Mouse (Mus musculus) left cerebral cortex, postnatal 14 days (tissue): Measurements from ENCODE around the gene S1pr5. TPM values are rescaled to one million over a fixed set of nuclear protein-coding genes. Genes with fewer than 3 reads are reported as not detected.
"Not testable (repeated sequence)": the region's sequence is repeated elsewhere in the genome, so short reads cannot be mapped to it uniquely, and the experiment has no call there.

Source experiments
- DNase-seq, 2 experiments: peaks; one replicate each; pipeline ENCODE4 v3.0.0; 2021 to 2022; ENCODE audit warnings: low spot score in 2 of 2, mixed read lengths in 1 of 2
- intact Hi-C: fragments of 180-260 bp; cut with DNase I; formaldehyde crosslinking; loops from one replicate; pipeline ENCODE4 v1.15.1; 2025
- total RNA-seq, 2 experiments: library from RNA; stranded (reverse); gene quantifications; 2 replicates each; pipeline ENCODE4 v1.2.3; 2021

Gene S1pr5
- total RNA-seq, 2 experiments from 2014 or later = 3.4 to 5.2 TPM

DNA sequence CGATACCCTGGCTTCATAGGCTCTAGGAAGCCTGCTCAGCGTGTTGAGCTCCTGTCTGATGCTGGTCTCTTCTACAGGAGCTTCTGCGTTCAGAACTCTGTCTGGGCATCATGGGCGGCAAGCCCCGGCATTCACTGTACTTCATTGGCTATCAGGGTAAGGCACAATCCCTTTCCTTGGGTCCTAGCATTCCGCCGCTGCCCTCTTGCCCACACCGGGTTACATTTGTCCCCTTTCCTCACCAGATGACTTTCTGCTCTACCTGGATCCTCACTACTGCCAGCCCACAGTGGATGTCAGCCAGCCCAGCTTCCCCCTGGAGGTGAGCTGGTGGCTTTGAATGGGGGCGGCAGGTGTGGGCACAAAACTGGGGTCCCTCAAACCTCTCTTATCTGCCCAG, 24.1 kb upstream of the S1pr5 start:
- intact Hi-C loops = no loop called here
- no peak for DNase-seq

DNA sequence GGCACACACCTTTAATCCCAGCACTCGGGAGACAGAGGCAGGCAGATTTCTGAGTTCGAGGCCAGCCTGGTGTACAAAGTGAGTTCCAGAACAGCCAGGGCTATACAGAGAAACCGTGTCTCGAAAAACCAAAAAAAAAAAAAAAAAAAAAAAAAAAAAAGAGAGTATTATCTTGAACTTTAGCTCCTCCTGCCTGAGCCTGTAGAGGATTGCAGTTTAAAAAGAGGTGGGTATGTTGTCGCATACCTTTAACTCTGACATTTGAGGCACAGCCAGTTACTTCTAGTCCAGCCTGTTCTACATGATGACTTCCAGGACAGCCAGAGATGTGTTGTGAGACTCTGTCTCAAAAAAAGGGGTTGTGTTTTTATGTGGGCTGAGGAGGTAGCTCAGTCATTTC, 21.3 kb upstream of the S1pr5 start:
- intact Hi-C loops, DNase-seq: not testable (repeated sequence)

DNA sequence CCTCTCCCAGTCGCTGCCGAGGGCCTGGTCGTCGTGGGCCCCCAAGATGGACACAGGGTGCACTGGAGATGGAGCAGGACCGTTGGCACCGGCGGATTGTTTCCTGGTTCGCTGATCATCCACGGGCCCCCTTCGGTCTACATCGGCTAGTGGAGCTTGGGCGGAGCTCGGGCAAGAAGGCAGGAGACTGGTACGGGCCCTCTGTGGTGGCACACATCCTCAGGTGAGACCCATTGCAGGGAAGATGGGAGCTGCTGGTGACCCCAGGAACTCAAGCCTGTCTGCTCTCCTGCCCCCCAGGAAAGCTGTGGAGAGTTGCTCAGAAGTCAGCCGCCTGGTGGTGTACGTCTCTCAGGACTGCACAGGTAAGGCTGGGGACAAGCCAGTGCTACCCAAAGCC, 20.1 kb upstream of the S1pr5 start:
- intact Hi-C loops = no loop called here
- no peak for DNase-seq

DNA sequence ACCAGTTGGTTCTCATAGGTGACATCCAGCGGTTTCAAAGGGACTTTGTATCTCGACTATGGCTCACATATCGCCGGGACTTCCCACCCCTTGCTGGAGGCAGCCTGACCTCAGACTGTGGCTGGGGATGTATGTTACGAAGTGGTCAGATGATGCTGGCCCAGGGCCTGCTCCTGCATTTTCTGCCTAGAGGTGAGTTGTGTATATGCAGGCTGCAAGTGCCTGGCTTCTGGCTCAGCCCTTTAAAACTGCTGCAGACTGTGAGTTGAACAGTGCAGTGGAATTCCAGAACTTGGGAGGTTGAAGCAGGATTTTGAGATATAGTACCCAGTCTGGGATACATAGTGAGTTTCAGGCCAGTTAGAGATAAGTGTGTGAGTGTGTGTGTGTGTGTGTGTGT, 18.6 kb upstream of the S1pr5 start:
- no peak for DNase-seq
- intact Hi-C loops = no loop called here

DNA sequence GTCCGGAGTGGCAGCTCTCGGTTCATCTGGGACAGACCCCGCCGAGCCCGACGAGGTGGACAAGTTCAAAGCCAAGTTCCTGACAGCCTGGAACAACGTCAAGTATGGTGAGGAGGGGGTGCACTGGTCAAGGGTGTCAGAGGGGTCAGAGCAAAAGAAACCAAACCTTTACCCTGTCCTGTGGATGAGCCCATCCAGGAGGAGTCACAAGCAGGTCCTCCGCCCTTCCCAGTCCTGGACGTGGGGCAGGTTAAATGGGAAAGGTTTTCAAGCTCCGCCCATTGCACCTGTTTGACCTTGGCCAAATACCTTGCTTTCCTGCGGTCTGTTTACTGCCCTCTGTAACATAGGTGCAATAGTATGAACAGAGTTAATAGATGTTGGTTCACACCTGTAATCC, 17.4 kb upstream of the S1pr5 start:
- no peak for DNase-seq
- intact Hi-C loops = no loop called here

DNA sequence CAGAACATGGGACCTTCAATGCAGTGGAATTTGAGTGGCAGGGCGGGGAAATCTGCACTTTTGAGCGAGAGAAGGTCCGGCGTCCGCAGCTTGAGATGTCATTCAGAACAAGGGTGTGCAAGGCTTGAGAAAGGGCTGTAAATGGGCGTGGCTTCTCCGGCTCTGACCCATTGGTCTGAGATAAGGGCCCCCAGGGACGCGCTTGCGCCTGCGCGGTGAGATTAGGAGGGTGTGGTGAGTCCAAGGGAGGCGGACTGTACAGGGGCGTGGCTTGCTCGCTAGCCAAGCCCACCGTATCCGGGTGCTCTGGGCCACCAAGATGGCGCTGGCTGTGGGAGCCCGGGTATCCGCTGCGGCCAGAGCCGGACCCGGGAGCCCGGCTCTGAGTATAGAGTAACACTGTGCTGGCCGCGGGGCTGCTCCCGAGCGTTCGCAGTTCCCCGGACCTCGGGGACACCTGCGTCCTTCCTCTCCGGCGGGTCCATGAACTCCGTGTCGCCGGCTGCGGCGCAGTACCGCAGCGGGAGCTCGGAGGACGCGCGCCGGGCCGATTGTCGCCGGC, 16.8 kb upstream of the S1pr5 start, which contains the start of gene Atg4d:
TSS of gene Atg4d (plus strand) at position 294 of the 562 bp plus-strand sequence.
- intact Hi-C loops = no loop called here
- peak; percentile 95 to 96 for DNase-seq

DNA sequence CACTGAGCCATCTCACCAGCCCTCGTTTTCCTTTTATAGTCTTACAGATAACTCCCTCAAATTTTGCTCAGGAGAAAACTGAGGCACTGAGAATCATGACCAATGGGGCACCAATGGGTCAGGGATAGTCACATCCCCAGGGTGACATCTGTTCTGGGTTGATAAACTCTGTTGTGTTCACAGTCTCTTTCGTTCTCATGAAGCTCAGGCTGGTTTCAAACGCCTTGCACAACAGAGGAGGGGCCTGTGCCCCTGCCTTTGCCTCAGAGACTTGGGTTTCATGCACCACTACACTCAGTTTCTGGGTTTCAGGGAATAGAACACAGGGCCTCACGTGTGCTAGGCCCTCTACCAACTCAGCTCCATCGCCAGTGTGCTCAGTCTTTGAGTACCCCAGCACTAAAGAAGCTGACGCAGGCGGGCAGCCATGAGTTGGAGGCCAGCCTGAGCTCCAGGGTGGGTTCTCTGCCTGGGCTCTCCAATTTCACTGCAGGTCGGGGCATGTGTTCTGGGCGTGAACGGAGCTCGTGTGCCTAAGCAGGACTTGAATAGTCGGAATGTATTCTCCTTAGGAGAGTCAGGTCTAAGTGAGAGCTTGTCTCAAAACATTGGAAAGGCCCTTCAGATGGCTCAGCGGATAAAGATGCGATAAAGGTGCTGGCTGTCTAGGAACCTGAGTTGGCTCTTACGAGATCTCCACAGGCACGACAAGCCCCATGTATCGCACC, 16.2 kb upstream of the S1pr5 start:
- DNase-seq = no peak
- intact Hi-C loops = no loop called here

DNA sequence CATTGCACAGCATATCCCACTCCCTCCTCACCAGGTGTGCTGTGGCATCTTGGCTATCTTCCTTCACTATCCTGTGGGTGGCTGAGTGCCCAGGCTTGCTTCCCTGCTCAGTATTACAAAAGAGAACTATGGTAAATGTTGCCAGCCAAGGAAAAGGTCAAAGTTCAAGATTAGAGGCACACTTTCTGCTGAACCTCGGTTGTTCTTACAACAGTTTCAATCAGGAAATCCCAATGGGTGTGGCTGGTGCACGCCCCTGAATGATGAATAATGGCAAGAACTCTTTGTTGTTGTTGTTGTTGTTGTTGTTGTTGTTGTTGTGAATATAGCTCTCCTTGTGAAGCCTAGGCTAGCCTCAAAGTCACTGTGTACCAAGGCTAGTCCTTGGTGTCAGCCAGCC, 13.6 kb upstream of the S1pr5 start:
- DNase-seq = no peak
- intact Hi-C loops = no loop called here

DNA sequence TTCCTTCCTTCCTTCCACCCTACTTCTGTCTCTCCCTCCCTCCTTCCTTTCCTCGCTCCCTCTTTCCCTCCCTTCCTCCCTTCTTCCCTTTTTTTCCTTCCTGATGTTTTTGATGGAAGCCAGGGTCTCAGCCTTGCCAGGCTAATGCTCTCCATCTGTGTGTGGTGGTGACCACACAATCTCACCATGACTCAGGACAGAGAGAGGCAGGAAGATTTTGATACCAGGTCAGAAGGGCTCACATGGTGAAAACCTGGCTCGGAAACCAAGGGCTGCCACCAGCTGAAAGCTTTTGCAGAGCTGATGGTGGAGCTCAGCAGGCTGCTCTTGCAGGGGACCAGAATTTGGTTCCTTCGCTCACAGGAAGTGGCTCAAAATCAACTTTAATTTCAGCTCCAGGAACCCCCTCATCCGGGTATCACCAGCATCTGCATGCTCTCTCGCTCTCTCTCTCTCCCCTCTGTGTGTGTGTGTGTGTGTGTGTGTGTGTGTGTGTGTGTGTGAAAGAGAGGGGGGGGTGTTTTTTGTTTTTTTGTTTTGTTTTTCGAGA, 12.3 kb upstream of the S1pr5 start:
- intact Hi-C loops = no loop called here
- DNase-seq = no peak

DNA sequence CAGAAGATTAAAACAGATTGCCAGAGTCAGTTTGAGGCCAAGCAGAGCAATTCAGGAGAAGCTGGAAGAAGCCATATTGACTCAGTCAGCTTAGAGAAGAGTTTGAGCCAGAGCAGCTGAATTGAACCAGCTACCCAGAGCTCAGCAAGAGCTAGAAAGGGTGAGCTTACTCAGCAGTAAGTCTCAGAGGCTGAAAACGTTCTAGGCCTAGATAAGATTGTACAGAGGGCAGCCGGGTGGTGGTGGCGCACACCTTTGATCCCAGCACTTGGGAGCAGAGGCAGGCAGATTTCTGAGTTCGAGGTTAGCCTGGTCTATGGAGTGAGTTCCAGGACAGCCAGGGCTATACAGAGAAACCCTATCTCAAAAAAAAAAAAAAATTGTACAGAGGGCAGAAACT, 8.1 kb upstream of the S1pr5 start:
- DNase-seq, intact Hi-C loops: not testable (repeated sequence)

DNA sequence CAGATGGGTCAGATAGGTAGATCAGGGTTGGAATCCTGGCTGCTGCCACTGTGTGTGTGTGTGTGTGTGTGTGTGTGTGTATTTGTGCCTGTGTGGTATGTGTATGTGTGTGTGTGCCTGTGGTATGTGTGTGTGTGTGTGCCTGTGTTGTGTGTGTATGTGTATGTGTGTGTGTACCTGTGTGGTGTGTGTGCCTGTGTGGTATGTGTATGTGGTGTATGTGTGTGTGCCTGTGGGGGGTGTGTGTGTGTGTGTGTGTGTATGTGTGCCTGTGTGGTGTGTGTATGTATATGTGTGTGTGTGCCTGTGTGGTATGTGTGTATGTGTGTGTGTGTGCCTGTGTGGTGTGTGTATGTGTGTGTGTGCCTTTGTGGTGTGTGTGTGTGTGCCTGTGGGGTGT, 6.4 kb upstream of the S1pr5 start:
- intact Hi-C loops = no loop called here
- no peak for DNase-seq

DNA sequence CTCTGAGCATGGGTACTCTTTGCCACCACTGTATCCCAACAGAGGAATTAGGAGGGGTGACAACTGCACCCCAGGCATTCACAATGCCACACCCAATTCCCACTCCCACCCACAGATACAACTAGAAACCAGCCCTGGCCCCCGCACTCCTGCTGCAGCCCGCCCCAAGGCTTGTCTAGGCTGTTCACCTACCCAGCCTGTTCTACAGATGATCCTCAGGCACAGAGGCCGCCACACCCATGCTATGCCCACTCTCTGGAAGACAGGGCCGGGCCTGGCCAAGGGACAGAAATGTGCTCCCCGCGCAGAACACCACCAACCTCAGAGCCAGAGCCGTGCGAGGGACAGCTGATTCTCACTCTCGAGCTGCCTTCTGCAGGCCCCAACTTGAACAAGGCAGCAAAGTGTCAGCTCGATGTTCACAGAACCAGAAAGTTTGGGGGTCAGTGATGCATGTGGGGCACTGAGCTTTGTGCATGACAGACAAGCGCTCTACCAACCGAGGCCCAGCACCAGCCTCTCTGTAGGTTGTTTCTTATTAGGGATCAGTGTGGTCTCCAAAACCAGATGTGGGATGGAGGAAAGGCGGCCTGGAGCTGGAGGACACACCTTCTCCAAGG, 3.0 kb upstream of the S1pr5 start:
- no peak for DNase-seq
- intact Hi-C loops = no loop called here

DNA sequence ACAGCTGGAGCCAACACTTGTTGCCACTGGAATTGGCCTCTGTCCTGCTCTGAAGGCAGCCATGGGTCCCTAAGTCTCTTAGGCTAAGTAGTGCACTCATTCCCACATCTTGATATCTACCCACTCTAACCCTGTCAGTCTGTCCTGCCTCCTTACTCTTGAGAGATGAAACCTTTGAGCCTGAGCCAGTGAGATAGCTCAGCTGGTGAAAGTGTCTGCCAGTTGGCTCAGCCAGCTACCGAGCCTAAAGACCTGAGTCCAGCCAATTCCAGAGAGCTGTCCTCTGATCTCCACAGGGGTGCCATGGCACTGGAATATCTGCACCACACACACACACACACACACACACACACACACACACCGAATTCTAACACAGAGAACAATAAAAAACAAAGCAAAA, 2.3 kb upstream of the S1pr5 start:
- intact Hi-C loops = no loop called here

DNA sequence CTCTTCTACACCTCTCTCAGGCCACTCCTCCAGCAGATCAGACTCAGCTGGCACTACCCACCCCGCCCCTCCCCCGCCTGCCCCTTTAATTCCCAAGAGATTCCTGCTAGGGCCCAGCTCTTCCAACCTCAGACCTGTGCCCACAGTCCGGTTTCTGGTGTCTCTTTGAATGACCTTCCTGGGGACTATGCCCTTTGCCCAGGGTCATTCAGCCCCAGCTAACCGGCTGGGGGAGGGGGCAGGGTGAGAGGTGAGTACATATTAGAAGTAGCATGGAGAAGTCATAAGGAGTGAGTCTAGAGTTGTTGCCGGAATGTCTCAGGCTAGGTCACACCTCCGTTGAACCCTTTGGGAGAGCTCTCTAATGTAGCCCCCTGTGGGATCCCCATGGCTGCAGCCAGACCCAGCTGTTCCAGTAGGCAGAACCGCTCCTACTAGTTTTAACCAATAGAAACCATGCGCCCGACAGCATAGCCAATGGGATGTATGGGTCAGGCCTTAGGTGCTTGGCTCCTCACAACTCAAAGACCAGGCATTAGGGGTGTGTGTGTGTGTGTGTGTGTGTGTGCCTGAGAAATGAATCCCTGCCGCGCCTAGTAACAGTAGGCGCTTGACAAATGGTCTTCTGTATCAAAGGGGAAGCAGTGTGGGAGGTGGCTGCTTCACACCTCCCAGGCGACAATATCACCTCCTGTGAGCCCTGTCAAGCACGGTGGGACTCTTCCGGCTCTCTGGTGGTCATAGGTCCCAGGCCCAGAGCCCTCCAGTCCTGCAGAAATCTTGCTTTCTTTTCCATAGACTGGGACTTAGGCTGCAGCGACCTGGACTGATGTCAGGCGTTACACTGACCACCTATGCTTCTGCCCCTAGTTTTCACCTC, 1.6 kb upstream of the S1pr5 start:
- no peak for DNase-seq
- intact Hi-C loops = no loop called here

More for the DNA sequence above, 2.3 kb upstream of the S1pr5 start:
- no peak for DNase-seq

DNA sequence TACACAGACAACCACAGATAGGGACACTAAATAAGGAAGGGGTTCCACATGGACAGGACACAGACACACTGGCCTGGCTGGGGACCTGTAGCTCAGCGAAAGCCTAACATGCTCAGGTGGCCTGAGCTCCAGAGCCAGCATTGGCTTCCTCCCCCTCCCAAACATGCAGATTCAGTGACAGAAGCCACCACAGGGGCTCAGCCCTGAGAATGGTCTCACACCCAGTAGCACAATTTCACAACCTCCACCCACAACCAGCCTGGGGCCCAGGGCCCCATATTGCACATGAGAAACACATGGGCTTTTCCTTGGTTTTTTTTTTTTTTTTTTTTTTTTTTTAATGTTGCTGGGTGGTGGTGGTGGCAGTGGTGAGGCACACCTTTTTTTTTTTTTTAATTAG, 1.9 kb downstream of the S1pr5 start:
- intact Hi-C loops = no loop called here
- DNase-seq = no peak

DNA sequence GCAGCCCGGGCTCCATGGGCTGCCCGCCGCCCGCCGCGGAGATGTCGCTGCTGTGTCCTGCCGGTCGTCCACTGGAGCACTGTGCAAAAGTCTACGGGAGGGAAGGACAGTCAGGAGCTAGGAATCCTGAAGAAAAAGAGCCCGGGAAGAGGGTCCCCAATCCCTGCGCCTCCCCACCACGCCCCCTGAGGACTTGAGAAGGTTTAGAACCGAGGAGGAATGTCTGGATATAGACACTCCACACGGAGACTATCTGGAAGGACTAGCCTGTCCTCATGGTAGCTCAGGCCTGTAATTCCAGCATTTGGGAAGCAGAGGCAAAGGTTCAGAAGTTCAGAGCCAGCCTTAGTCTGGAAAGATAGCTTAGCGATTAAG, 3.1 kb downstream of the S1pr5 start:
- no peak for DNase-seq
- intact Hi-C loops = no loop called here

DNA sequence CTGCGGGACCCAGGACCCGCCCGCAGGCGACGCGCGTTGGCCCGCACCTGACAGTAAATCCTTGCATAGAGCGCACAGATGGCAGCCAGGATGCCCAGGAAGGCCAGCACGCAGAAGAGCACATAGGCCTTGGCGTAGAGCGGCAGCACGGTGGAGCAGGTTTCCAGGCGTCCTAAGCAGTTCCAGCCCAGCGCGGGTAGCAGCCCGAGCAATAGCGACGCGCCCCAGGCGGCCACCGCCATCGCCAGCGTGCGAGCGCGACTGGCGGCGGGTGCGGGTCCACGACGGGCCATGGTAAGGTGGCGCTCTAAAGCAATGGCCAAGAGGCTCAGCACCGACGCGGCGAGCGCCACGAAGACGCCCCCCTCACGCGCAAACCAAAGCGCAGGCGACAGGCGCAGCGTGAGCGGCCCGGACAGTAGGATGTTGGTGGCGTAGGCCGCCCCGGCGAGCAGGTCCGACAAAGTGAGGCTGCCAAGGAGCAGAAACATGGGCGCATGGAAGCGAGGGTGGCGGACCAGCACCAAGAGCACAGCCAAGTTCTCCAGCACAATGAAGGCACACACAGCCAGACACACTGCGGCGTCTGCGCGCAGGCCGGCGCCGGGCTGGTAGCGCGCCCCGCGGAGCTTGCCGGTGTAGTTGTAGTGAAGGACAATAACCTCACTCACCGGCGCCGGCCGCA, 3.7 kb downstream of the S1pr5 start:
- no peak for DNase-seq
- intact Hi-C loops = no loop called here

DNA sequence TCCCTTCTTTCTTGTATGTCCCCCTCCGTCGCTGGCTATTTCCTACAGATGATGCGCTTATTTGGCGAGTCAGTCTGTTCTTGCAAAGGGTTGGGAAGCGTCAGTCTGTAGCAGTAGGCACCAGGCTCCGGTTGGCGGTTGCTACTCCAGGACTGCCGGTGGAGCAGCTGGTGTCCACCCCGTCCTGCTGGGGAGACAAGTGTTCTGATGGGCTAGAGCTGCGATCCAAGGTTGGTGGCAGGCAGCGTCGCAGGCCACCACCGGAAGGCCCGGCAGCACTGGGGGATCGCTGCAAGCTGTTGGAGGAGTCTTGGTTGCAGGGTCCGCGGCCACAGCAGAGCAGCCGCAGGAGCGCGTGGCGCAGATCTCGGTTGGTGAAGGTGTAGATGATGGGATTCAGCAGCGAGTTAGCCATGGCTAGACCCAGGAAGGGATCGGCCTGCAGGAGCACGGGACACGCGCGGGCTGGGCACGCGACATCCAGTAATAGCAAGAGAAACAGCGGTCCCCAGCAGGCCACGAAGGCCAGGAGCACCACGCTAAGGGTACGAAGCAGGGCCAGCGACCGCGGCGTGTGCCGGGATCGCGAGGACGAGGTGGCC, 4.3 kb downstream of the S1pr5 start:
- no peak for DNase-seq
- intact Hi-C loops = no loop called here

DNA sequence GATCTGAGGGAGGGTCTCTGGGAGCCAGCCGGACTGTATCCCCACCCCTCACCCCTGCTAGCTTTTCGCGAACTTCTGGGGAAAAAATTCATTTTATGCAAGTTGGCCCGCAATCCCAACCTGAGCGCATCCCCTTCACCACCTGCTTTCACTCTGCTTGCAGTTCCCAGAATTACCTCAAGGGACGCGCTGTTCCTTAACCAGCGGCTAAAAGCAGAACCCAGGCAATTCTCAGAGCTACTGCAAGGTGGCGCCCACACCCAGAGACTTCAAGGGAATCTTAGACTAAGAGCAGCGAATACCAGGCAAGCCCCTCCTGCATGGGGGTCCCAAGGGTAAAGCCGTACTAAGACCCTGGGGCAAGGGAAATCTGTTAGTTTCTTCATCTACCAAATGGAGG, 6.9 kb downstream of the S1pr5 start:
- intact Hi-C loops = no loop called here
- peak; percentile 86 to 91 for DNase-seq
